Mouse (Mus musculus): Measurements from ENCODE around the gene Cd99l2.

DNA sequence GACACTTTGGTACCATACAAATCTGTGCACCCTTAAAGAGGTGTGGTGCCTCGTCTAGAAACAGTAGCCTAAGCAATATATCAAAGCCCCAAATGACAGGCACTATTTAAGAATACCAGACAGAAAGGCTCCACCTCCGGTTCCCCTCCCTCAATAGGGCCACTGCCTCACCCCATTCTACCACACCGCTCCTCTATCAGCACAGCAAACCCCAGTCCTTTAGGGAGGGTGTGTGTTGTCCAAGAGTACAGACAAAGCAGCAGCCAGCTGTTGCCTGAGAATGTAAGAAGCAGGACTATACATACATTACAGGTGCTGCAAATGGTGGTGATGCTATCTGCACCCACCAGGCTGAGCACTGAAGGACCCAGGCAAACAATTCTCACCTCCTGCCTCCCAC lies 17.2 kb downstream of the Cd99l2 start:
- TF ChIP-seq ZNF384 (IDR thresholded peaks at IDR 0.05; ENCODE audit: low read depth, low read length) (no peak), CHD2 (IDR thresholded peaks at IDR 0.05; ENCODE audit: low read depth, low read length) (no peak), MAFK (IDR thresholded peaks at IDR 0.05; ENCODE audit: insufficient read depth, low read depth, low read length) (no peak), HCFC1 (IDR thresholded peaks at IDR 0.05; ENCODE audit: borderline replicate concordance, insufficient read depth, low read length) (no peak)

All from ES-E14 (cell line).